Mouse (Mus musculus) right cerebral cortex, postnatal 10 days (tissue): ENCODE measurements around the gene Zfp141.
A peak's percentile ranks its signal among the peaks of the same experiment; 100 is the strongest.

Source experiments
- DNase-seq, 2 experiments: peaks; one replicate each; pipeline ENCODE4 v3.0.0; 2021; ENCODE audit warnings: low spot score in 2 of 2

The Zfp141 gene

DNA sequence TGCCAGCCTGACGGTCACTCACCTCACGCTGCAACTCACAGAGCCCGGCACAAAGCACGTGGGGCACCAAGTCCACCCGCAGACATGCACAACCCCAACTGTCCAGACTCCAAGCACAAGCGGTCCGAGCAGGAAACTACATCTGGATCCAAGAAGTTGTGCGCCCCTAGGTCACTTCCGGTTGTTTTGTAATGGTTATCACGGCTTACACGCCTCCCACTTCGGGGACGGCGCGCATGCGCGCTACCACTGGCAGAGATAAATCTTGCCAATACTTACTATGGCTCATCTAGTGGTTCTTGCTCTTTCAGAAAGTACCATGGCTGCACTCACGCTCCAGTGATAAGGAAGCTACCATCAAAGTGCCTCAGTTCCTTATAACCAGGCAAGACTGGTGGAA lies at the start of gene Zfp141:
TSS of gene Zfp141 (minus strand) at position 153 of the 400 bp plus-strand sequence.
- DNase-seq: peak; percentile 93 to 94

DNA sequence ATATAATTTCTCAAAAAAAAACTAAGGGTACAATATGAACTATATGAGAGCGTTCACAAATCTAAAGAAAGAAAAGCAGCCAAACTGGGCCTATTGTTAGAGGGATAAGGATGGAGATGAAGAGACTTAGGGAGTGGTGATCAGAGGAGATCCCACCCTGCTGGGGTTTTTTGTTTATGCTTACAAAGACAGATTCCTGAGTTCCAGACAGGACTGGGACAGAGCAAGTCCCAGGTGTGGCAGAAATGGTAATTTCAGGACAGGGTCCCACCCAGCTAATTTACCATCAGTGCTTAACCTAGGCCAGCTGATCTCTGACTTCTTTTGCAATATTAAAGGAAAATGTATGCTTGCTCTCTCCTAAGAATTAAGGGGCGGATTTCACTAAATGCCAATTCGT lies 46.2 kb upstream of the Zfp141 start:
- DNase-seq: no peak

- DNase-seq: peak; percentile 38
Measured at GRCm38 (mm10) chr7:42505186-42505585, 354 bp downstream of the Zfp141 start.

DNA sequence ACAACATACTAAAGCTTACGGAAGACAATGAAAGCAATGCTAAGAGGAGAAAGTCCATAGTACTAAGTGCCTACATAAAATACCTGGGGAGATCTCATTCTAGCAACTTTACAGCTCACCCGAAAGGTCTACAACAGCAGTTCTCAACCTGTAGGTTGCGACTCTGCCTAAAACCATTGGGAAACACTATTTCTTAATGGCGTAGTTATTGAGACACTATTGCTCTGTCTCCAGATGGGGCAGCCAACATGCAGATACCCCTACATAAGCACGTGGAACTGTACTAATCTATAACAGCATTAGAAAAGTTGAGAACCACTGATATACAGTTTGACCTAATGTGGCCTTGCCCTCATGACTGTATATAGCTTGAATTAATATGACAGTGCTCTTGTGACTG lies 7.3 kb downstream of the Zfp141 start:
- DNase-seq: no peak

DNA sequence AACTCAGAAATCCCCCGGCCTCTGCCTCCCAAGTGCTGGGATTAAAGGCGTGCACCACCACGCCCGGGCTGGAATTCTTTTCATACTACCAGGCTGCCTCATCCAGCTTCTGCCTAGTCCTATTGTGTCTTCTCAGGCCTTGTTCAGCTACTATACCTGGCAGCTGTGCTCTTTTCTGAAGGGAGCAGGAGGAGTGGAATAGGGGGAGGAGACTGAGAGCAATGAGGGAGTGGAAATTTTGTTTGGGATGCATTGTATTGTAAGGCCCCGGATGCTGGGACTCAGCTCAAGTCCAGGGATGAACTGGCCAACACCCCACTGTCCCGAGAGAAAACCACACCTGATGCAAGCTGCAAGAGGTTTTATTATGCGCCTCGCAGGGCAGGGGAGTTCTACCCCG lies 8.2 kb downstream of the Zfp141 start:
- no peak for DNase-seq

DNA sequence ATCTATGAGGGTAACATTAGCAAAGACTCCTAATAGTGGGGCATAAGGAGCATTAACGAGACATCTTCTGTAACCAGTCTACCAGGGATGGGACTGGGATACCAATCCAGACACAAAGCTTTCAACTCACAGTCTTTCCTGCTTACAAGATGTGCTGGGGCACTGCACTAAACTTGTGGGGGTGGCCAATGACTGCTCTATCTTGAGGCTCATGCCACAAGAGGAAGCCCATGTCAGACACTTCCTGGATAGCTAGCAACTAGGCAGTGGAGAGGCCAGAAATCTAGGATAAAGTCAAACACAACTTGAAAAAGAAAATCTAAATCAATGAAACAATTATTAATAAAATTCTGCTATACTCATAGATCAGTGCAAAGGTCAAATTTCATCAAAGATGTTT lies 9.3 kb downstream of the Zfp141 start:
- no peak for DNase-seq

DNA sequence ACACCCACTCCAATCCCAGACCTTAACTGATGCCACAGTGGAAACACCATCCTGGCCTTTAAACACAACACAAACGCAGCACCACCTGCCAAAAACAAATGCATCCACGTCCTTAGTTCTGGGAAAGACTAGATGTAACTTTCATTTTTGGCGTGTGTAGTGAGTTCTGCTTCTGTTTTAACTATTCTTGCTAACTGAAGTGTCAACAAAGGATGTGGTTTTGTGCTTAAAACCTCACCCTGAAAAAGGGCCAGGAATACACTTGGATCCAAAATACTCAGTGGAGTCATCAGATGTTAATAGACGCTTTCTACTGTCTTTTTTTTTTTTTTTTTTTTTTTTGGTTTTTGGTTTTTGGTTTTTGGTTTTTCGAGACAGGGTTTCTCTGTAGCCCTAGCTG lies 14.7 kb downstream of the Zfp141 start:
- no peak for DNase-seq

DNA sequence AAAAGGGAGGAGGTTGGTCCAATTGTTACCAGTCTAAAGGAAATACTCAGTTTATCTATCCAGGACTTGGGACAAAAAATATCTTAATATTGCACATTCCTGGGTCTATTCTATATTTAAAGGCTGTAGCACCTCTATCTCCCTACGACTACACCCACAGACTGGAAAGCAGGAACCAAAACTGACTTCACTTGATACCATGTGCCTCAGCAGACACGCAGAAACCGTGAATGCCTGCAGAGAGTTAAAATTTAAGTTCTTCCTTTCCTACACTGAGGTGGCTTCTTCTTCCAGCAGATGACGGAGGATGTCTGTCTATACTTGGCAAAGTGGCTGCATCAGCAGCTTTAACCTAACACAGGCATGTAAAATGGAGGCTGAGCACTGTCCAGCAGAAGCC lies 15.2 kb downstream of the Zfp141 start:
- no peak for DNase-seq

DNA sequence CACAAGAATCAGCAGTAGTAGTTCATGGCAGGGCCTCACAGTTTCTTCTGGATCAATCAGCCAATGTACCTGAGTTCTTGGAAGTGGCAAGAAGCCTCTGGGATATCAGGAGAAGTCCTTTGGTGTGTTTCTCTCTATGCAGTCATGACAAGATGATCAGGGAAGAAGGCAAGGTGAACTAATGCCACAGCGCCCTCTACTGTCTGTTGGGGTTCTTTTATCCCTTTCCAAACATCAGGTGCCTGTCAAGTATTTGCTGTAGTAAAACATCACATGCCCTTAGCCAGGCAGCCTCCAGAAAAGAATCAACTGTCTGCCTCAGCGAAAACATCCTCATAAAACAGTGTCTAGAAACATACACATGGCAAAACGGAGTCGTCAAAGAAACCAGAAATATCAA lies 50.9 kb downstream of the Zfp141 start:
- no peak for DNase-seq

DNA sequence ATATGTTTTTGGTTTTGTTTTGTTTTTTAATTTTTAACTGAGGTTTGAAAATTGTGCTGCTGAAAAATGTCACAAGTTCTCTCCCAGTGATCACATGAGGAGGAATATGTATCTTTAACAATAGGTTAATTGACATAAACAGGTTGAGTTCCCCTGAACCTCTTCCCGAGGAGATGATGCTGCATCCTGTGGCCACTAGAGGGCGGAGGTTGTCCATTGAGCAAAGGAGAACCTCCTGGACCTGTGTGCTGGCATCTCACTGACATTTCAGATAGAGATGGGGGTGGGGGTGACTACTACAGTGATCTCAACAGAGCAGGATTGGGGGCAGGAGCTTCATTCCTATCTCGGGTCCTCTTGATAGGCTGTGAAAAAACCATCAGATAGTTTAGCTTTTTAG lies 54.9 kb downstream of the Zfp141 start:
- no peak for DNase-seq

GRCm38 (mm10) chr7:42447850-42448249 lies 57.7 kb downstream of the Zfp141 start, which contains the start of gene 4933421I07Rik:
TSS of gene 4933421I07Rik (minus strand) at chr7:42448120.
- DNase-seq: no peak

DNA sequence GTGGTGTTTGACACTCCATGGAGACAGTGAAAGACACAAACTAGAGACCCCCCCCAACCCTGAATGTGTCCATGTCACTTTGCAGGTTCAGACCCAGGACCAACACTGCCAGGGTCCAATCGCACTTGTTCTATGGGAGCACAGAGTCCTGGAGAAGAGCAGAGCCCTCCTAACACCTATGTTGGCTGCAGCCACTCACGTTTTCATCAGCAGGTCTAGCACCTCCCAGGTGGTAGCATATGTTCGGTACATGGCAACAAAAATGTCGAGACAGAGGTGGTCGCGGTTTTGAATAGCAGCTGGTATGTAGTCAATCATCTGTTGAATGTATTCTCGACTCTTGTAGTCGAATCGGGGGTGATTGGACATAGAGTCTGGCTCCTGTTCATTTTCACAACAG lies 58.2 kb downstream of the Zfp141 start:
- no peak for DNase-seq
